Mouse (Mus musculus) erythroblast, embryonic 14.5 days (primary cell): Measurements from ENCODE around the gene Creb1.

Source experiments
- GATA1 ChIP-seq: IDR thresholded peaks from 2 replicates; pipeline ENCODE4 v1.6.1; 2012; ENCODE audit warnings: low read length, inconsistent platforms, mixed read lengths
- TAL1 ChIP-seq: IDR thresholded peaks from 3 replicates; pipeline ENCODE4 v1.6.1; 2012; ENCODE audit warnings: low read length, inconsistent platforms, mixed read lengths

DNA sequence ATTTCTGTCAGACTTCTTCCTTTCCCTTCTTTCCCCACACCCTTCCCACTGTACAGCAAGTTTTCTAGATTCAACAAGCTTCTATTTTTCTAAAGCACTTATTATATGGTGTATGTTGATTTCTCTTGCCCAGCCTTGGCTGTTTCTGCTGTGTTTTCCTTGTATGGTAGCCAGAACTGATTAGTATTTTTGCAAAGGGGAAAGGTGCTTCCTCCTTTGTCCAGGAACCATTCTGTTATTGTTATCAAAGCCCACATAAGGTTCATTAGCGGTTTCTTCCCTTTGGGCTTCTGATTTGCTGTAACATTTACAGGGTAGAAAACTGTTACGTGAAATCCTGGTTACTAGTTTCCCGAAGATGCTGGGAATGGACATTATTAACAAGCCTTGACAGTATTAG is 27.7 kb downstream of the Creb1 start:
- TF ChIP-seq GATA1 = no peak
- TF ChIP-seq TAL1 = no peak
